ENCODE assay signal across 16 mouse cellular contexts in genomic region chr16:87263041-87263440, GRCm38 (mm10).
A peak's percentile ranks its signal among the peaks of the same experiment; 100 is the strongest.
DNase-seq lines count a peak whose midpoint lies in the region; ATAC-seq lines count a peak whose summit lies in the region.
"Had no signal": no experiment of that assay in that cellular context is flagged by ENCODE, and none has a peak within 500 bp of the region (broad histone marks: within the 10 kb centered on the region; RNA-seq: fewer than 3 reads in every experiment).

No protein-coding gene starts in this region.

- no peaks in the 10 kb centered on the region for H3K9me3 ChIP-seq in lung, embryonic 15.5 days
- no peaks in the 10 kb centered on the region for H3K9me3 ChIP-seq in heart, embryonic 13.5 days
- H3K9me3 ChIP-seq: embryonic facial prominence, embryonic 12.5 days; forebrain, embryonic 15.5 days; G1E; megakaryocyte, embryonic 14.5 days had no signal

- peak overlapping the region; percentile 90 for H3K27ac ChIP-seq in lung, embryonic 15.5 days
- H3K27ac ChIP-seq in heart, embryonic 13.5 days (replicated peaks), result peak overlapping the region; percentile 98
- H3K27ac ChIP-seq: embryonic facial prominence, embryonic 12.5 days; forebrain, embryonic 15.5 days had no signal

- no peak overlapping the region for H3K9ac ChIP-seq in lung, embryonic 15.5 days
- H3K9ac ChIP-seq in heart, embryonic 13.5 days, result peak overlapping the region; percentile 69
- H3K9ac ChIP-seq: embryonic facial prominence, embryonic 12.5 days; forebrain, embryonic 15.5 days; liver, postnatal 0 days had no signal

- H3K27me3 ChIP-seq in lung, embryonic 15.5 days, result no peaks in the 10 kb centered on the region
- H3K27me3 ChIP-seq in heart, embryonic 13.5 days (replicated peaks), result no peaks in the 10 kb centered on the region
- H3K27me3 ChIP-seq: embryonic facial prominence, embryonic 12.5 days; forebrain, embryonic 15.5 days; megakaryocyte, embryonic 14.5 days had no signal

- intact Hi-C loops in heart, postnatal 36 days (cut with DNase I), result loop anchor here (2.0 to 5.0 kb wide), 2 partner anchors 44 to 1514 kb away; no protein-coding TSS in a partner anchor

- DNase-seq in heart, adult 11 months, result peak; percentile 87
- no peak for DNase-seq in heart, postnatal 36 days
- DNase-seq in lung, postnatal 10 days, result no peak
- peak; percentile 44 for DNase-seq in heart, postnatal 4 days
- DNase-seq in adipocyte (ENCODE audit: low spot score), result no peak
- DNase-seq: kidney, adult 11 months; thymus, postnatal 4 days had no signal

- 73% methylated on average over 8 of the region's 8 CpGs for WGBS in lung, embryonic 15.5 days
- WGBS in heart, embryonic 13.5 days, result 56% methylated on average over 8 of the region's 8 CpGs

- no peaks in the 10 kb centered on the region for H3K36me3 ChIP-seq in lung, embryonic 15.5 days
- no peaks in the 10 kb centered on the region for H3K36me3 ChIP-seq in heart, embryonic 13.5 days
- H3K36me3 ChIP-seq: embryonic facial prominence, embryonic 12.5 days; forebrain, embryonic 15.5 days; G1E had no signal

- ATAC-seq in lung, embryonic 15.5 days (ENCODE audit: borderline replicate concordance, extremely low read depth, low FRiP score, low TSS enrichment), result no peak
- ATAC-seq in heart, embryonic 13.5 days (ENCODE audit: extremely low read depth, insufficient number of reproducible peaks, low FRiP score, low TSS enrichment), result no peak
- ATAC-seq: CD4-positive, CD25-positive, alpha-beta regulatory T cell, adult 4 months; forebrain, embryonic 15.5 days; liver, postnatal 0 days; midbrain, embryonic 16.5 days had no signal

- H3K4me3 ChIP-seq in lung, embryonic 15.5 days, result no peak overlapping the region
- H3K4me3 ChIP-seq in heart, embryonic 13.5 days, result no peak overlapping the region
- H3K4me3 ChIP-seq: embryonic facial prominence, embryonic 12.5 days; forebrain, embryonic 15.5 days; megakaryocyte, embryonic 14.5 days had no signal

- H3K4me2 ChIP-seq in lung, embryonic 15.5 days, result no peak overlapping the region
- peak overlapping the region; percentile 16 for H3K4me2 ChIP-seq in heart, embryonic 13.5 days
- H3K4me2 ChIP-seq: embryonic facial prominence, embryonic 12.5 days; forebrain, embryonic 15.5 days had no signal

- peaks cover 42% of the 10 kb centered on the region for H3K4me1 ChIP-seq in lung, embryonic 15.5 days
- peaks cover 56% of the 10 kb centered on the region for H3K4me1 ChIP-seq in heart, embryonic 13.5 days
- H3K4me1 ChIP-seq: embryonic facial prominence, embryonic 12.5 days; megakaryocyte, embryonic 14.5 days had no signal

Comparison
In these comparisons a context has a peak if more than half of its experiments do, and no peak if none do; other contexts are left out.
1. DNase-seq: peak in heart, adult 11 months (single experiment) and heart, postnatal 4 days (single experiment); none in heart, postnatal 36 days (0 of 2), lung, postnatal 10 days (single experiment) and adipocyte (single experiment).